22 mouse cellular contexts compared by ENCODE assay signal in genomic region chr4:141757124-141757523, GRCm38 (mm10). TPM values are rescaled to one million over a fixed set of nuclear protein-coding genes. Genes with fewer than 3 reads are reported as not detected.
DNase-seq lines count a peak whose midpoint lies in the region; ATAC-seq and TF ChIP-seq lines count a peak whose summit lies in the region.
"Had no signal": no experiment of that assay in that cellular context is flagged by ENCODE, and none has a peak within 500 bp of the region (broad histone marks: within the 10 kb centered on the region; RNA-seq: fewer than 3 reads in every experiment).

No protein-coding gene starts in this region.

- 89% methylated on average over 3 of the region's 3 CpGs for WGBS in liver, embryonic 13.5 days (ENCODE audit: insufficient replicate concordance)
- 91% methylated on average over 3 of the region's 3 CpGs for WGBS in liver, postnatal 0 days (ENCODE audit: insufficient replicate concordance)
- WGBS in liver, embryonic 16.5 days (ENCODE audit: insufficient replicate concordance), result 90% methylated on average over 3 of the region's 3 CpGs

- peaks cover 78% of the 10 kb centered on the region for H3K4me1 ChIP-seq in liver, embryonic 13.5 days (replicated peaks)
- H3K4me1 ChIP-seq in liver, postnatal 0 days (ENCODE audit: insufficient read depth), result peaks cover 15% of the 10 kb centered on the region
- H3K4me1 ChIP-seq in liver, embryonic 16.5 days (ENCODE audit: control insufficient read depth, low read depth, low read length), result peaks cover 46% of the 10 kb centered on the region
- H3K4me1 ChIP-seq: forebrain, embryonic 13.5 days; hindbrain, embryonic 12.5 days; hindbrain, embryonic 15.5 days had no signal

- no peaks in the 10 kb centered on the region for H3K27me3 ChIP-seq in liver, embryonic 13.5 days
- H3K27me3 ChIP-seq in liver, postnatal 0 days (ENCODE audit: insufficient read depth, low read length), result no peaks in the 10 kb centered on the region
- H3K27me3 ChIP-seq in liver, embryonic 16.5 days (ENCODE audit: control insufficient read depth, insufficient read depth, low read depth, low read length), result no peaks in the 10 kb centered on the region
- H3K27me3 ChIP-seq: forebrain, embryonic 13.5 days; hindbrain, embryonic 12.5 days; hindbrain, embryonic 15.5 days had no signal

- no peak for TF ChIP-seq EP300 in liver, postnatal 0 days (IDR thresholded peaks at IDR 0.05; ENCODE audit: low read depth)

- ATAC-seq in liver, embryonic 13.5 days (ENCODE audit: low read depth), result no peak
- ATAC-seq in liver, postnatal 0 days, result no peak
- ATAC-seq in liver, embryonic 16.5 days (ENCODE audit: low read depth), result no peak
- ATAC-seq: CD4-positive, CD25-positive, alpha-beta regulatory T cell, adult 4 months; forebrain, embryonic 13.5 days; forebrain, embryonic 16.5 days had no signal

- no peak overlapping the region for H3K4me2 ChIP-seq in liver, embryonic 13.5 days
- H3K4me2 ChIP-seq in liver, postnatal 0 days (ENCODE audit: low read depth, low read length), result no peak overlapping the region
- H3K4me2 ChIP-seq in liver, embryonic 16.5 days (ENCODE audit: low read depth, low read length), result no peak overlapping the region
- H3K4me2 ChIP-seq: forebrain, embryonic 13.5 days; heart, embryonic 11.5 days; hindbrain, embryonic 12.5 days; hindbrain, embryonic 15.5 days had no signal

- H3K4me3 ChIP-seq in liver, embryonic 13.5 days (replicated peaks), result no peak overlapping the region
- no peak overlapping the region for H3K4me3 ChIP-seq in liver, postnatal 0 days (ENCODE audit: low read depth, low read length)
- no peak overlapping the region for H3K4me3 ChIP-seq in liver, embryonic 16.5 days (ENCODE audit: low read depth, low read length)
- H3K4me3 ChIP-seq: forebrain, embryonic 10.5 days; forebrain, embryonic 13.5 days; hindbrain, embryonic 12.5 days; hindbrain, embryonic 15.5 days had no signal

- no peak for TF ChIP-seq CTCF in liver, postnatal 0 days (IDR thresholded peaks at IDR 0.05; ENCODE audit: low read depth)

- DNase-seq in adrenal gland, postnatal 14 days, result peak; percentile 50
- no peak for DNase-seq in adrenal gland, postnatal 4 days (ENCODE audit: low spot score in 2 of 2)
- no peak for DNase-seq in liver, embryonic 13.5 days
- DNase-seq in liver, postnatal 0 days, result no peak
- DNase-seq in thymus, postnatal 25 days, result no peak
- DNase-seq: cerebellum, adult 18-20 months; cerebellum, adult 9-10 months; cerebellum, postnatal 14 days; gastrocnemius, postnatal 14 days; heart, adult 11 months had no signal

- H3K36me3 ChIP-seq in liver, embryonic 13.5 days, result peaks cover 26% of the 10 kb centered on the region
- peaks cover 14% of the 10 kb centered on the region for H3K36me3 ChIP-seq in liver, postnatal 0 days (replicated peaks; ENCODE audit: insufficient read depth, low read length)
- no peaks in the 10 kb centered on the region for H3K36me3 ChIP-seq in liver, embryonic 16.5 days (ENCODE audit: control insufficient read depth, insufficient read depth)

- peak overlapping the region; percentile 92 for H3K27ac ChIP-seq in liver, embryonic 13.5 days
- H3K27ac ChIP-seq in liver, postnatal 0 days (ENCODE audit: low read depth), result no peak overlapping the region
- H3K27ac ChIP-seq in liver, embryonic 16.5 days (ENCODE audit: low read length), result peak overlapping the region; percentile 36; the same call in 1 of the 2 replicates
- H3K27ac ChIP-seq: forebrain, embryonic 10.5 days; forebrain, embryonic 13.5 days; hindbrain, embryonic 12.5 days; hindbrain, embryonic 15.5 days had no signal

- no peaks in the 10 kb centered on the region for H3K9me3 ChIP-seq in liver, embryonic 13.5 days (replicated peaks)
- H3K9me3 ChIP-seq in liver, postnatal 0 days (ENCODE audit: low read length), result no peaks in the 10 kb centered on the region
- no peaks in the 10 kb centered on the region for H3K9me3 ChIP-seq in liver, embryonic 16.5 days (replicated peaks; ENCODE audit: control insufficient read depth, low read length)
- H3K9me3 ChIP-seq: forebrain, embryonic 10.5 days; forebrain, embryonic 13.5 days; hindbrain, embryonic 12.5 days; hindbrain, embryonic 15.5 days had no signal

- no peak overlapping the region for H3K9ac ChIP-seq in liver, embryonic 13.5 days
- no peak overlapping the region for H3K9ac ChIP-seq in liver, postnatal 0 days (replicated peaks)
- H3K9ac ChIP-seq in liver, embryonic 16.5 days (ENCODE audit: low read depth, low read length), result no peak overlapping the region
- H3K9ac ChIP-seq: forebrain, embryonic 13.5 days; hindbrain, embryonic 12.5 days; hindbrain, embryonic 15.5 days had no signal

RNA-seq across cellular contexts. Expression of gene Agmat, which starts 10.7 kb away (rescaled TPM):
- total RNA-seq in adrenal gland, postnatal 14 days (2021), result 13.4 and 32.2 TPM in 2 replicates
- 10 to 100 TPM in 1 of 2 experiments, 1 to 10 TPM in 1; 4.9 to 13.6 TPM for total RNA-seq in adrenal gland, postnatal 4 days (2021)
- 18.4 and 18.5 TPM in 2 replicates for polyA plus RNA-seq in liver, embryonic 13.5 days (2015; fragmentation: Nextera tagmentation; extraction: Ambion mirVana)
- polyA plus RNA-seq in liver, postnatal 0 days (2015; fragmentation: Nextera tagmentation; extraction: Ambion mirVana), result 101 and 105 TPM in 2 replicates
- 25.9 and 28.3 TPM in 2 replicates for polyA plus RNA-seq in liver, embryonic 16.5 days (2015; fragmentation: Nextera tagmentation; extraction: Ambion mirVana)
- total RNA-seq: gastrocnemius, adult 18-20 months; hematopoietic stem cell, adult 5-6 weeks had no signal
- polyA plus RNA-seq: C2C12; CD4-positive, CD25-positive, alpha-beta regulatory T cell, adult 4 months; embryonic facial prominence, embryonic 11.5 days; forebrain, embryonic 10.5 days; forebrain, embryonic 13.5 days; forebrain, embryonic 16.5 days; hindbrain, embryonic 12.5 days had no signal

RNA-seq across cellular contexts. Expression of gene Dnajc16, which starts 33.6 kb away (rescaled TPM):
- 16.6 and 20.7 TPM in 2 replicates for total RNA-seq in adrenal gland, postnatal 14 days (2021)
- 10 to 100 TPM; 19.8 to 20.1 TPM for total RNA-seq in adrenal gland, postnatal 4 days (2021)
- polyA plus RNA-seq in liver, embryonic 13.5 days (2015; fragmentation: Nextera tagmentation; extraction: Ambion mirVana), result 2.1 and 2.2 TPM in 2 replicates
- polyA plus RNA-seq in liver, postnatal 0 days (2015; fragmentation: Nextera tagmentation; extraction: Ambion mirVana), result 2.7 TPM in 2 replicates
- polyA plus RNA-seq in liver, embryonic 16.5 days (2015; fragmentation: Nextera tagmentation; extraction: Ambion mirVana), result 2.5 and 2.6 TPM in 2 replicates

RNA-seq across cellular contexts. Expression of gene Ddi2, which starts 33.9 kb away (rescaled TPM):
- 56.0 and 65.2 TPM in 2 replicates for total RNA-seq in adrenal gland, postnatal 14 days (2021)
- total RNA-seq in adrenal gland, postnatal 4 days (2021), result 10 to 100 TPM; 51.8 to 56.0 TPM
- 15.0 and 19.1 TPM in 2 replicates for polyA plus RNA-seq in liver, embryonic 13.5 days (2015; fragmentation: Nextera tagmentation; extraction: Ambion mirVana)
- polyA plus RNA-seq in liver, postnatal 0 days (2015; fragmentation: Nextera tagmentation; extraction: Ambion mirVana), result 21.7 and 22.6 TPM in 2 replicates
- polyA plus RNA-seq in liver, embryonic 16.5 days (2015; fragmentation: Nextera tagmentation; extraction: Ambion mirVana), result 13.9 and 14.5 TPM in 2 replicates

RNA-seq across cellular contexts. Expression of gene Casp9, which starts 36.3 kb away (rescaled TPM):
- 15.3 and 17.1 TPM in 2 replicates for total RNA-seq in adrenal gland, postnatal 14 days (2021)
- 10 to 100 TPM; 31.5 to 32.4 TPM for total RNA-seq in adrenal gland, postnatal 4 days (2021)
- polyA plus RNA-seq in liver, embryonic 13.5 days (2015; fragmentation: Nextera tagmentation; extraction: Ambion mirVana), result 9.1 and 11.0 TPM in 2 replicates
- polyA plus RNA-seq in liver, postnatal 0 days (2015; fragmentation: Nextera tagmentation; extraction: Ambion mirVana), result 6.3 and 7.4 TPM in 2 replicates
- 9.5 and 10.4 TPM in 2 replicates for polyA plus RNA-seq in liver, embryonic 16.5 days (2015; fragmentation: Nextera tagmentation; extraction: Ambion mirVana)
